Mouse (Mus musculus) midbrain, embryonic 11.5 days (tissue): ENCODE data around the gene Tbcc. TPM values are rescaled to one million over a fixed set of nuclear protein-coding genes. Genes with fewer than 3 reads are reported as not detected.
"Not testable (repeated sequence)": the region's sequence is repeated elsewhere in the genome, so short reads cannot be mapped to it uniquely, and the experiment has no call there.

Experiments used
- ATAC-seq: fragments of 200-750 bp; cut with Nextera tagmentation; 2 replicates; pipeline ENCODE4 v1.8.0; 2017; ENCODE audit warnings: moderate TSS enrichment, moderate library complexity; ENCODE audit not compliant: low FRiP score
- DNase-seq: peaks from one replicate; pipeline ENCODE4 v3.0.0; 2015; ENCODE audit warnings: low spot score; ENCODE audit errors: missing footprints
- H3K27ac ChIP-seq: fragments of 300-500 bp; sonication (generic); 2 replicates; pipeline ENCODE4 v1.5.1; 2014; ENCODE audit warnings: low read depth, low read length
- H3K27me3 ChIP-seq: fragments of 300-500 bp; sonication (generic); 2 replicates; pipeline ENCODE4 v1.6.1; 2014; ENCODE audit warnings: mild to moderate bottlenecking, low read length, moderate library complexity, mixed read lengths; ENCODE audit not compliant: control insufficient read depth, insufficient read depth
- H3K36me3 ChIP-seq: fragments of 300-500 bp; sonication (generic); 2 replicates; pipeline ENCODE4 v1.6.1; 2014; ENCODE audit warnings: mild to moderate bottlenecking, low read length, moderate library complexity, mixed read lengths; ENCODE audit not compliant: control insufficient read depth, insufficient read depth
- H3K4me1 ChIP-seq: fragments of 300-500 bp; sonication (generic); 2 replicates; pipeline ENCODE4 v1.6.1; 2014; ENCODE audit warnings: low read length; ENCODE audit not compliant: control insufficient read depth, insufficient read depth
- H3K4me2 ChIP-seq: fragments of 300-500 bp; sonication (generic); 2 replicates; pipeline ENCODE4 v1.6.1; 2014; ENCODE audit warnings: mild to moderate bottlenecking, moderate library complexity
- H3K4me3 ChIP-seq: fragments of 300-500 bp; sonication (generic); 2 replicates; pipeline ENCODE4 v1.5.1; 2014; ENCODE audit warnings: low read depth, low read length
- H3K9ac ChIP-seq: fragments of 300-500 bp; sonication (generic); 2 replicates; pipeline ENCODE4 v1.6.1; 2014; ENCODE audit warnings: low read length
- H3K9me3 ChIP-seq: fragments of 300-500 bp; sonication (generic); 2 replicates; pipeline ENCODE4 v1.6.1; 2016; ENCODE audit warnings: low read length; ENCODE audit not compliant: control insufficient read depth
- WGBS: fragments of 180-500 bp; shearing (Covaris S2); extraction: QIAGEN DNeasy Blood & Tissue Kit; methylation state at CpG from one replicate; pipeline ENCODE4 v1.1.7; 2014; 5-methylcytosine and 5-hydroxymethylcytosine counted together
- polyA plus RNA-seq: library from polyadenylated mRNA; unstranded; fragments of >200 nt; fragmentation: Nextera tagmentation; extraction: Ambion mirVana; gene quantifications from 2 replicates; pipeline ENCODE4 v1.2.1, GENCODE M21; 2014

Gene Tbcc
- polyA plus RNA-seq, result 72.7 and 76.2 TPM in 2 replicates

DNA sequence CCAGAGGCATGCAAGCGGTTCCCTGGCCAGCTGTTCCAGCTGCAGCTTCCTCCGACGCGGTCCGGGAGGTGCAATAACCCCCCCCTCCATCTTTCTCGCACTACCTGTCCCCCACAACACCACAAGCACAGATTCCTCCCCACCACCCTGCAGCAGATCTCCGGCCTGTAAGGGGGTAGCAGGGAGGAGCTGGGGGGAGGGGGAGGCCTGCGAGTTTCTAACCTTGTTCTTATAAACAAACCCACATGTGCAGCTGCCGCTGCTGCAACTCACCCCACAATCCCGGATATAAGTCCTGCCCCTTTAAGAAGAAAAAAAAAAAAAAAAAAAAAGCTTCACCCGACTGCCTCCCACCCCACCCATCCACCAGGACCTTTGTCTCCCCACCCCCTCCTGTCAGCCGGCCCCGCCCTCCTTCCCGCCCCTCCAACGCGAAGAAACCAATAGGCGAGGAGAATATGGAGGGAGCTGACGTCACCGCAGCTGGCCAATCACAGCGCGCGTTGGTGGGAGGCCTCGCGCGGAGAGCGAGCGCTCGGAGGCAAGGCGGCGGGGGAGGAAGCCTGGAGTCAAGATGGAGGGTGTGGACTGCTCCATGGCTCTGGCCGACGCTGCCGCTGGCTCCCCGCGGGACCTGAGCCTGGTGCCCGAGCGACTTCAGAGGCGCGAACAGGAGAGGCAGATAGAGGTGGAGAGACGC, at the start of gene Tbcc:
Gene Tbcc, plus strand, starts transcription at position 569 of the 700 bp plus-strand sequence.
- WGBS, result under 1% methylated on average over 40 of the region's 40 CpGs
- H3K9me3 ChIP-seq, result no peaks in the 10 kb centered on the region
- ATAC-seq (peak; percentile 95), DNase-seq (peak; percentile 99)
- H3K4me3 ChIP-seq, result peak within 1 kb of the TSS; percentile 93
- no peaks in the 10 kb centered on the region for H3K36me3 ChIP-seq
- H3K27me3 ChIP-seq, result no peaks in the 10 kb centered on the region
- H3K4me1 ChIP-seq, result peaks cover 18% of the 10 kb centered on the region
- H3K4me2 ChIP-seq, result peak within 1 kb of the TSS; percentile 86
- H3K9ac ChIP-seq, result peak within 1 kb of the TSS; percentile 93
- H3K27ac ChIP-seq, result peak within 1 kb of the TSS; percentile 88

DNA sequence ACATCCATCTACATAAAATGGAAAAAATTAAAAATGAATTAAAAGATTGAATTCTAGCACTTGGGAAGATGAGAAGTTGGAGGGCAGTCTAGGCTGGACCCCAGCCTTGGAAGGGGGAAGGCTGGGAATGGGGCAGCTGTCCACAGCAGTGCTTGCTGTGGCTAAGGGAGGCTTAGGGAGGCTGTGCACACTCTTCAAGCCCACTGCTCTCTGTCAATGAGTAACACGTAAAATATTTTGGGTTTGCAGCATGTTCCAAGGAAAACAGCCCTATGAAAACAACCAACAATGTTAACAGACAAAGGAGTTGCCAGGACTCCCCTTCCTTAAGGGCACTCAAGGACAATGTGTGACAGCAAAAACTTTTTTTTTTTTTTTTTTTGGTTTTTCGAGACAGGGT, 47.5 kb upstream of the Tbcc start:
- no peaks in the 10 kb centered on the region for H3K4me1 ChIP-seq
- H3K4me3 ChIP-seq, result no peak overlapping the region
- no peak overlapping the region for H3K4me2 ChIP-seq
- DNase-seq, result no peak
- no peaks in the 10 kb centered on the region for H3K27me3 ChIP-seq
- no peak for ATAC-seq
- H3K36me3 ChIP-seq, result no peaks in the 10 kb centered on the region
- no peaks in the 10 kb centered on the region for H3K9me3 ChIP-seq
- WGBS, result 85% methylated on average over 2 of the region's 2 CpGs
- H3K9ac ChIP-seq, result no peak overlapping the region
- no peak overlapping the region for H3K27ac ChIP-seq

DNA sequence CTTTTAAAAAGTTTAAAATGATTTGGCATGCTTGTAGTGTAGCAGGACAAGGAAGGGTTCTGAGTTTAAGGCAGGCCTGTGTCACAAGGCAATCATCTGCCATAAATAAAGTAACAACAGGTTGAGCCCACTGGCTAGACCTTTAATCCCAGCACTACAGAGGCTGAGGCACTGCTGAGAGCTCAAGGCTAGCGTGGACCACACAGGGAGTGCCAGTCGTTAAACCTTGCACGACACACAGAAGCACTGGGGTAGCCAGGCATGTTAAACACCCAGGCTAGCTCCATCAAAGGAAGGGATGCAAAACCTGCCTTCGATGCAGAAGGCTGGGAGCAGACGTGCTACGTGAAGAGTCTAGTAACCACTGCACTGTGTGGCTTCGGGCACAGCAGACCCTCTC, 46.8 kb upstream of the Tbcc start:
- 81% methylated on average over 7 of the region's 7 CpGs for WGBS
- Histone ChIP-seq H3K9me3 (no peaks in the 10 kb centered on the region), H3K27ac (no peak overlapping the region), H3K4me3 (no peak overlapping the region), H3K27me3 (no peaks in the 10 kb centered on the region), H3K36me3 (no peaks in the 10 kb centered on the region), H3K9ac (no peak overlapping the region), H3K4me2 (no peak overlapping the region), H3K4me1 (no peaks in the 10 kb centered on the region)
- no peak for DNase-seq
- no peak for ATAC-seq

DNA sequence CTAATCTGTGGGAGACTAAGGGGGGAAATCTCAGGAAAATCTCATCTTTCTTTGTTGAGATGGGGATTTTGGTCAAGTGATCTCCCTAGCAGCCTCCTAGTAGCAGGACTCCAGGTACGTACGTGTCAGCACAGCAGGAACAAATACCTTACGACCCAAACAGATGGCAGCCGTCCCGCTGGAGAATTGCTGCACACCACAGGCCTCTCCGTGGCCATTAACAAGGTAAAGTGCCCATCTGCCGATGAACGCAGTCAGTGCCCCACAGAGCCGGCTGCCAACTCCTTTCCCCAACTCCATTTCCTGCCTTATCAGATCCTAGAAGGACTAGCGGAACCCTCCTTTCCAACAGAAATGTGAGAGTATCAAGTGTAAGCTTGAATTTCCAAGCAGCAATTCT, 45.7 kb upstream of the Tbcc start:
- no peaks in the 10 kb centered on the region for H3K9me3 ChIP-seq
- 70% methylated on average over 10 of the region's 10 CpGs for WGBS
- no peaks in the 10 kb centered on the region for H3K36me3 ChIP-seq
- H3K4me3 ChIP-seq, result no peak overlapping the region
- H3K27ac ChIP-seq, result no peak overlapping the region
- no peaks in the 10 kb centered on the region for H3K27me3 ChIP-seq
- no peak overlapping the region for H3K4me2 ChIP-seq
- H3K9ac ChIP-seq, result no peak overlapping the region
- no peaks in the 10 kb centered on the region for H3K4me1 ChIP-seq
- ATAC-seq, result no peak
- DNase-seq, result no peak

DNA sequence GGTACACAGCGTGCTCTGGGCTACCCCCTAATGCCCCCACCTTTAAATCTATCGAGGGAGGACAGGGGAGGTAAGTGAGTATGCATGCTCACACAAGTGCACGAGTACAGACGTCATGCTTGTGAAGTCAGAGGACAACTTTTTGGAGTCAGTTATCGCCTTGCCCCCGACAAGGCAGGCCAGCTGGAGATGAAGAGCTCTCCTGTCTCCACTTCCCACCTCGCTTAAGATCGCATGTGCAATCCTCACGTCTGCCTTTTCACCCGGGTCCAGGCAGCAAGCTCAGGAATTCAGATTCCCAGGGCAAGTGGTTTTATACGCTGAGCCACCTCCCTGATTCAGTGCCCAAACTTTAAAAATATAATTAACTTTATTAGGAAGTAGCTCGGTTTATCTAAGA, 45.2 kb upstream of the Tbcc start:
- H3K9me3 ChIP-seq, result no peaks in the 10 kb centered on the region
- H3K4me3 ChIP-seq, result no peak overlapping the region
- H3K9ac ChIP-seq, result no peak overlapping the region
- ATAC-seq (no peak), DNase-seq (no peak)
- H3K27me3 ChIP-seq, result no peaks in the 10 kb centered on the region
- no peaks in the 10 kb centered on the region for H3K4me1 ChIP-seq
- H3K36me3 ChIP-seq, result no peaks in the 10 kb centered on the region
- H3K4me2 ChIP-seq, result no peak overlapping the region
- WGBS, result 89% methylated on average over 12 of the region's 12 CpGs
- no peak overlapping the region for H3K27ac ChIP-seq

DNA sequence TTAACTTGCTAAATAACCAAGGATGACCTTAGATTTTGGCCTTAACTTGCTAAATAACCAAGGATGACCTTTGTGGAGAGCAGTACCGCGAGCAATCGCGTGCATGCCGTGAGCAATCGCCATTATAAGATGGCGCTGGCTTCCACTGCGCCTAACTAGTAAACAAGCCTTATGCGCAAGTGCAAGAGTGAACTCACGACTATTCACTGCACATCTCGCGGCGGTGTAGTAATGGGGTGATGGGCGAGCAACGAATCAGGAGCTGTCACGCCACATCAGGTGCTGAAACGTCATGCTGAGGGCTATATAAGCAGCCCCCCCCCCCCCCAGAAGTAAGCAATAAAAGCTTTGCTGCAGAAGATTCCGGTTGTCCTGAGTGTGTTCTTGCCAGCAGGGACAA, 43.9 kb upstream of the Tbcc start:
- H3K9ac ChIP-seq, H3K9me3 ChIP-seq, ATAC-seq, H3K36me3 ChIP-seq, H3K4me3 ChIP-seq, DNase-seq, H3K27ac ChIP-seq, H3K4me2 ChIP-seq, H3K4me1 ChIP-seq, H3K27me3 ChIP-seq: not testable (repeated sequence)
- 94% methylated on average over 18 of the region's 18 CpGs for WGBS

DNA sequence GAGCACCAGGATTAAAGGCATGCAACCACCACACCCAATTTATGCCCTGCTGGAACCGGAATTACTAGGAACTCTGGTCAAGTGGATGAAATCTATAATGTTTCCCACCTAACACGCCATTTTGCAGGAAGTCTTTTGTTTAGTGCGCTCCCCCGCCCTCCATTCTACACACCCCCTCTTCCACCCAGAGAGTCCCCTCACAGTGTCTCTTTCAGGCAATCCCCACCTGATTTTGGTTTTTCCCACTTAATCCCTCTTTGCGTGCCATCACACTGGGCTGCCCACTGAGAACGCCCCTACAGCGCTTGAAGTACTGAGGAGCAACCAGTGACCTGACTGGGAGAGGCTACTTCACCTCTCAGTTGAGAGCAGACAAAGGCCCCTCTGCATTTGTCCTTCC, 43.3 kb upstream of the Tbcc start:
- Histone ChIP-seq H3K36me3 (no peaks in the 10 kb centered on the region), H3K9me3 (no peaks in the 10 kb centered on the region), H3K9ac (no peak overlapping the region), H3K27ac (no peak overlapping the region), H3K4me2 (no peak overlapping the region), H3K27me3 (no peaks in the 10 kb centered on the region), H3K4me1 (no peaks in the 10 kb centered on the region), H3K4me3 (no peak overlapping the region)
- DNase-seq (no peak), ATAC-seq (no peak)
- WGBS, result 89% methylated on average over 7 of the region's 7 CpGs

DNA sequence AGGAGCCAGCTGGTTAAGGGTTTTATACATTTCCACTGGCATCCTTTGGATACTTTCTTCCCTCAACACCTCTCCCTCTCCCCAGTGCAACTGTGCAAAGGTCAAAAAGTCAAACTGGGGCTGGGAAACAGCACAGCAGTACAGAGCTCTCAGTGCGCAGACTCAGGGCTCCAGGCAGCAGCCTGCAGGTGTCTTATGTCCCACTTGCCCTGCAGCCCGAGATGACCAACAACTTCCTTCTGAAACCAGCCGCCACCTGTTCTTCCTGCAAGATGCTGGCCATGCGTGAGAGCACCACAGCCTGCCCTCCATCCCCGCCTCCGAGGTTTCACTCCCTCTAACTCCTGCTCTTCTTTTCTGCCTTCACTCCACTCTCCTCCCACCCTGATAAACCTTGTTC, 37.8 kb upstream of the Tbcc start:
- Histone ChIP-seq H3K9me3 (no peaks in the 10 kb centered on the region), H3K36me3 (no peaks in the 10 kb centered on the region), H3K27ac (peak overlapping the region; percentile 35; the same call in 1 of the 2 replicates), H3K4me1 (peaks cover 14% of the 10 kb centered on the region), H3K27me3 (no peaks in the 10 kb centered on the region), H3K4me2 (no peak overlapping the region), H3K9ac (no peak overlapping the region), H3K4me3 (no peak overlapping the region)
- ATAC-seq (no peak), DNase-seq (no peak)
- 55% methylated on average over 6 of the region's 6 CpGs for WGBS

DNA sequence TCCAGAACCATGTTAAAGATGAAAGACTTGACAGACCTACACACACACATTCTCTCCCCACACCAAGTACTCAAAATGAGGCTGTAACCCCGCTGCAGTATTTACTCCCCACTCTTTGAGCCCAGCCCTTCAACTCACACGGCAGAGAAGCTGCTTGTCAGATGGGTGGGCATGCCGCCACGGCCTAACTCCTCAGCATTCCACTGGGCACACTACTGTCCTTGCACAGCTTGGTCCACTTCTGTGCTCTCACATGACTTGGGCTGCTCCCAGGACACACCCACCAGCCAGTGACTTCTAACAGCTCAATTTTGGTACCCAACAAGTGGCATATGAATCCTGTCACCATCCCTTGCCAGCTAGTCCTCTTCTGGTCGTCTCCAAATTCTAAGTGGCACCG, 37.2 kb upstream of the Tbcc start:
- Histone ChIP-seq H3K27me3 (no peaks in the 10 kb centered on the region), H3K4me3 (no peak overlapping the region), H3K9ac (no peak overlapping the region), H3K36me3 (no peaks in the 10 kb centered on the region), H3K4me2 (no peak overlapping the region), H3K4me1 (peaks cover 14% of the 10 kb centered on the region), H3K9me3 (no peaks in the 10 kb centered on the region), H3K27ac (peak overlapping the region; percentile 35; the same call in 1 of the 2 replicates)
- DNase-seq, result peak; percentile 87
- ATAC-seq, result no peak
- 73% methylated on average over 6 of the region's 6 CpGs for WGBS
